In the genomic region with DNA sequence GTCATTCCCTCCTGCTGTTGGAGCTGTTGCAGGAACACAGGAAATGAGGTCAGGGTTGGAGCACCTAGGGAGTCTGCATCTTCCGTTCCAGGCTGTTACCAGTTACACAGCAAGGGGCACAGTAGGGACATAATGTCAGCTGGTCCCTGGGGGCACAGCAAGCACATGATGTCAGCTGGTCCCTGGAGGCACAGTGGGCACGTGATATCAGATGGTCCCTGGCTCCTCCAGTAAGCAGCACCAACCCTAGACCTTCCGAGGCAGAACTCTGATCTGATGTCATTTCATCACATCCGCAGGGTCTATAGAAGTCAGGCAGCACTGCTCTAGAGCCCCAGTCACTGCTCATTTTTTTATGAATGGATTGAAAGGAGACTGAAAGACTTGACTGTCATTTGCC, we compare ENCODE assay signal across 27 mouse cellular contexts. TPM values are rescaled to one million over a fixed set of nuclear protein-coding genes. Genes with fewer than 3 reads are reported as not detected.
DNase-seq lines count a peak whose midpoint lies in the region; ATAC-seq and TF ChIP-seq lines count a peak whose summit lies in the region.
"Had no signal": no experiment of that assay in that cellular context is flagged by ENCODE, and none has a peak within 500 bp of the region (broad histone marks: within the 10 kb centered on the region; RNA-seq: fewer than 3 reads in every experiment).

No protein-coding gene starts in this region.

- H3K4me1 ChIP-seq in embryonic facial prominence, embryonic 15.5 days, result peaks cover 6% of the 10 kb centered on the region; the same call in 1 of the 2 replicates
- H3K4me1 ChIP-seq in embryonic facial prominence, embryonic 10.5 days, result peaks cover 16% of the 10 kb centered on the region
- no peaks in the 10 kb centered on the region for H3K4me1 ChIP-seq in megakaryocyte, embryonic 14.5 days
- peaks cover 3 to 4% of the 10 kb centered on the region in 2 experiments; a peak in 2 of 4 replicates for H3K4me1 ChIP-seq in CH12.LX (ENCODE audit: control insufficient read depth in 1 of 2, insufficient read depth in 2 of 2)

- 0 out of 2 replicates have a peak, but pooled peaks have one; percentile 19 for ATAC-seq in embryonic facial prominence, embryonic 15.5 days (ENCODE audit: insufficient number of reproducible peaks, low FRiP score, low TSS enrichment, low read depth)
- no peak for ATAC-seq in megakaryocyte, adult 5-6 weeks (ENCODE audit: poor library complexity, severe bottlenecking)
- ATAC-seq: CD4-positive, CD25-positive, alpha-beta regulatory T cell, adult 4 months; forebrain, embryonic 14.5 days; forebrain, embryonic 16.5 days had no signal

- peaks cover 21% of the 10 kb centered on the region for H3K27me3 ChIP-seq in embryonic facial prominence, embryonic 15.5 days
- H3K27me3 ChIP-seq in embryonic facial prominence, embryonic 10.5 days (replicated peaks; ENCODE audit: low read depth, poor library complexity, severe bottlenecking), result peaks cover 58% of the 10 kb centered on the region
- H3K27me3 ChIP-seq in megakaryocyte, embryonic 14.5 days (replicated peaks), result peaks cover 14% of the 10 kb centered on the region
- H3K27me3 ChIP-seq in CH12.LX (replicated peaks), result no peaks in the 10 kb centered on the region

- no peak for TF ChIP-seq EP300 in CH12.LX (IDR thresholded peaks at IDR 0.05; ENCODE audit: low read length)

- no peaks in the 10 kb centered on the region for H3K36me3 ChIP-seq in embryonic facial prominence, embryonic 15.5 days
- no peaks in the 10 kb centered on the region for H3K36me3 ChIP-seq in embryonic facial prominence, embryonic 10.5 days (replicated peaks)
- no peaks in the 10 kb centered on the region for H3K36me3 ChIP-seq in megakaryocyte, embryonic 14.5 days (replicated peaks; ENCODE audit: low read length)
- H3K36me3 ChIP-seq in CH12.LX (replicated peaks in 1 of 2; ENCODE audit: control insufficient read depth in 1 of 2, insufficient read depth in 1 of 2, low read length in 1 of 2), result no peaks in the 10 kb centered on the region
- H3K36me3 ChIP-seq: embryonic facial prominence, embryonic 12.5 days; forebrain, embryonic 10.5 days; forebrain, embryonic 12.5 days had no signal

- H3K4me3 ChIP-seq in embryonic facial prominence, embryonic 15.5 days (replicated peaks), result no peak overlapping the region
- no peak overlapping the region for H3K4me3 ChIP-seq in embryonic facial prominence, embryonic 10.5 days
- H3K4me3 ChIP-seq in megakaryocyte, embryonic 14.5 days (replicated peaks), result peak overlapping the region; percentile 34
- no peak overlapping the region for H3K4me3 ChIP-seq in CH12.LX (replicated peaks in 1 of 3; ENCODE audit: low read depth in 2 of 3, low read length in 2 of 3, poor library complexity in 1 of 3)
- H3K4me3 ChIP-seq: embryonic facial prominence, embryonic 12.5 days; erythroblast, embryonic 14.5 days; forebrain, embryonic 10.5 days; forebrain, embryonic 12.5 days had no signal

- no peak overlapping the region for H3K4me2 ChIP-seq in embryonic facial prominence, embryonic 15.5 days (replicated peaks)
- no peak overlapping the region for H3K4me2 ChIP-seq in CH12.LX (ENCODE audit: insufficient read depth, low read depth, poor library complexity, severe bottlenecking)
- H3K4me2 ChIP-seq: embryonic facial prominence, embryonic 12.5 days; forebrain, embryonic 12.5 days had no signal

- 54% methylated on average over 4 of the region's 4 CpGs for WGBS in embryonic facial prominence, embryonic 15.5 days
- WGBS in embryonic facial prominence, embryonic 10.5 days, result 60% methylated on average over 4 of the region's 4 CpGs

- H3K27ac ChIP-seq in embryonic facial prominence, embryonic 15.5 days (replicated peaks), result no peak overlapping the region
- H3K27ac ChIP-seq in embryonic facial prominence, embryonic 10.5 days (replicated peaks), result no peak overlapping the region
- H3K27ac ChIP-seq in CH12.LX (ENCODE audit: insufficient read depth, low read depth), result no peak overlapping the region
- H3K27ac ChIP-seq: embryonic facial prominence, embryonic 12.5 days; forebrain, embryonic 10.5 days; forebrain, embryonic 12.5 days had no signal

- H3K79me2 ChIP-seq in CH12.LX (replicated peaks; ENCODE audit: control insufficient read depth, extremely low read depth, insufficient read depth, poor library complexity, severe bottlenecking), result no peaks in the 10 kb centered on the region

- no peak for DNase-seq in embryonic facial prominence, embryonic 10.5 days (ENCODE audit: low spot score)
- DNase-seq in CH12.LX (ENCODE audit: extremely low read depth), result peak; percentile 7
- DNase-seq: adrenal gland, adult 2 months; adrenal gland, postnatal 10 days; adrenal gland, postnatal 25 days; B cell, adult 2 months; cerebellum, adult 11 months; cerebellum, adult 18-20 months; cerebellum, adult 8-10 months; cerebellum, adult 9-11 months; cerebellum, postnatal 14 days; cerebellum, postnatal 36 days; embryo, embryonic 11 days had no signal

- TF ChIP-seq POLR2A in CH12.LX (IDR thresholded peaks at IDR 0.05; ENCODE audit: low read depth, low read length), result no peak

- no peak for TF ChIP-seq RAD21 in CH12.LX (IDR thresholded peaks at IDR 0.05; ENCODE audit: low read depth, low read length)

- in situ Hi-C loops in CH12.LX (cut with MboI; ENCODE audit: low pct_ligation_motif_present, low pct_unique_long_range_greater_than_20kb, low sequenced_read_pairs), result no loop called here

- no peak for TF ChIP-seq CTCF in CH12.LX (conservative IDR thresholded peaks at IDR 0.05 in 1 of 2, IDR thresholded peaks at IDR 0.05 in 1 of 2; ENCODE audit: low read depth in 2 of 2, low read length in 2 of 2)

- no peaks in the 10 kb centered on the region for H3K9me3 ChIP-seq in embryonic facial prominence, embryonic 15.5 days (replicated peaks)
- no peaks in the 10 kb centered on the region for H3K9me3 ChIP-seq in embryonic facial prominence, embryonic 10.5 days
- H3K9me3 ChIP-seq in megakaryocyte, embryonic 14.5 days, result 0 out of 2 replicates have a peak, but pooled peaks cover 3% of the 10 kb centered on the region
- no peaks in the 10 kb centered on the region for H3K9me3 ChIP-seq in CH12.LX (replicated peaks; ENCODE audit: low read length)
- H3K9me3 ChIP-seq: embryonic facial prominence, embryonic 12.5 days; forebrain, embryonic 10.5 days; forebrain, embryonic 12.5 days had no signal

- H3K9ac ChIP-seq in embryonic facial prominence, embryonic 15.5 days, result no peak overlapping the region
- no peak overlapping the region for H3K9ac ChIP-seq in CH12.LX (ENCODE audit: insufficient read depth, low read depth)
- H3K9ac ChIP-seq: embryonic facial prominence, embryonic 12.5 days; forebrain, embryonic 12.5 days had no signal

- dilution Hi-C loops in CH12.LX (cut with MboI; ENCODE audit: extremely low pct_ligation_motif_present, extremely low pct_unique_long_range_greater_than_20kb, low sequenced_read_pairs), result no loop called here

TF ChIP-seq in CH12.LX, 34 proteins besides CTCF, POLR2A, EP300 and RAD21:
- TF ChIP-seq ZNF384 (IDR thresholded peaks at IDR 0.05; ENCODE audit: low read depth, low read length) (no peak), BHLHE40 (IDR thresholded peaks at IDR 0.05; ENCODE audit: low read depth, low read length) (peak; percentile 71), USF1 (IDR thresholded peaks at IDR 0.05; ENCODE audit: low read depth, low read length) (0 out of 2 replicates have a peak, but pooled peaks have one; percentile 4)
TF ChIP-seq in CH12.LX: peak in this region for 2.

RNA-seq across cellular contexts. Expression of gene Neurog2, which starts 58.3 kb away (rescaled TPM):
- 0.07 and 0.28 TPM in 2 replicates for polyA plus RNA-seq in embryonic facial prominence, embryonic 15.5 days (2015; fragmentation: Nextera tagmentation; extraction: Ambion mirVana)
- 3.2 and 7.0 TPM in 2 replicates for polyA plus RNA-seq in embryonic facial prominence, embryonic 10.5 days (2016; fragmentation: Nextera tagmentation; extraction: Ambion mirVana)
- not detected in 2 replicates for polyA plus RNA-seq in megakaryocyte, embryonic 14.5 days (2012; ENCODE audit: insufficient read depth, low replicate concordance)
- total RNA-seq in megakaryocyte, adult 5-6 weeks (2015), result not detected in 2 replicates
- not detected in 2 replicates for total RNA-seq in megakaryocyte, adult 5-6 weeks (2017)
- not detected in 2 replicates for total RNA-seq in CH12.LX (2012; rRNA removed)
- not detected in 2 replicates for total RNA-seq in CH12.LX (2014; rRNA removed)
- polyA plus RNA-seq in CH12.LX (2012; ENCODE audit: insufficient read length, low read depth), result not detected in 2 replicates
- total RNA-seq: adrenal gland, adult 2 months; adrenal gland, postnatal 10 days; adrenal gland, postnatal 25 days; adrenal gland, postnatal 4 days; common myeloid progenitor, adult 5-6 weeks; MEL had no signal
- polyA plus RNA-seq: adrenal gland, adult 2 months; CD4-positive, CD25-positive, alpha-beta regulatory T cell, adult 4 months; embryonic facial prominence, embryonic 14.5 days; erythroblast, embryonic 14.5 days had no signal
